Mouse (Mus musculus) midbrain, embryonic 10.5 days (tissue): ENCODE measurements around the gene Ppp1r9a. TPM values are rescaled to one million over a fixed set of nuclear protein-coding genes. Genes with fewer than 3 reads are reported as not detected.
A peak's percentile ranks its signal among the peaks of the same experiment; 100 is the strongest.

Experiments
- DNase-seq: peaks from one replicate; pipeline ENCODE4 v3.0.0-alpha.2; 2017; ENCODE audit warnings: low spot score
- H3K27ac ChIP-seq: fragments of 300-500 bp; sonication (generic); replicated peaks from 2 replicates; pipeline ENCODE4 v1.5.1; 2016; ENCODE audit warnings: mild to moderate bottlenecking
- H3K27me3 ChIP-seq: fragments of 300-500 bp; sonication (generic); 2 replicates; pipeline ENCODE4 v1.6.1; 2016; ENCODE audit warnings: low read depth, mild to moderate bottlenecking; ENCODE audit not compliant: poor library complexity, severe bottlenecking
- H3K36me3 ChIP-seq: fragments of 300-500 bp; sonication (generic); 2 replicates; pipeline ENCODE4 v1.6.1; 2016; ENCODE audit warnings: mild to moderate bottlenecking, moderate library complexity
- H3K4me1 ChIP-seq: fragments of 300-500 bp; sonication (generic); 2 replicates; pipeline ENCODE4 v1.6.1; 2016
- H3K4me3 ChIP-seq: fragments of 300-500 bp; sonication (generic); 2 replicates; pipeline ENCODE4 v1.5.1; 2016; ENCODE audit warnings: mild to moderate bottlenecking, moderate library complexity
- H3K9me3 ChIP-seq: fragments of 300-500 bp; sonication (generic); replicated peaks from 2 replicates; pipeline ENCODE4 v1.6.1; 2016; ENCODE audit warnings: mild to moderate bottlenecking
- WGBS: fragments of 180-500 bp; shearing (Covaris S2); methylation state at CpG from one replicate; pipeline ENCODE4 v1.1.7; 2016; 5-methylcytosine and 5-hydroxymethylcytosine counted together
- polyA plus RNA-seq: library from polyadenylated mRNA; unstranded; fragments of >200 nt; fragmentation: Nextera tagmentation; extraction: Ambion mirVana; gene quantifications from 2 replicates; pipeline ENCODE4 v1.2.1, GENCODE M21; 2016

Ppp1r9a gene
- polyA plus RNA-seq, 1 experiment from 2014 or later: 17.6 TPM

DNA sequence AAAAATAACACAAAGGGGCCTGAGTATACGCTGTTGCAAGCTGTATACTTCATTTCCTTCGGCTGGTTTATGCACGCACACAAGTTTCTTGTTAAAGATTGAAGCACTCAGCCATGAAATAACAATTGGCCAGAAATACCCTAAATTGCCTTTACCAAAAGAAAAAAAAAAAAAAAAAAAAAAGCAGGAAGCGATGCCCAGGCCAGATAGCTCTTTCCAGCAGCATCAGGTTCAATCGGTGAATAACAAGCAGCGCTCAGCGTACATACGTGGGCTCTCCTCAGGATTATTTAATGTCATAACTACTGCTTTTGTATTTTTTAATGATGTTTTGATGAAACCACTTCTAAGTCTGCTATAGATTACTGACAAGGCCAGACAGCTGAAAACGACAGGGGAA, 262.1 kb downstream of the Ppp1r9a start:
- no peak for DNase-seq
- peaks cover 19% of the 10 kb centered on the region for H3K4me1 ChIP-seq
- peaks cover 6% of the 10 kb centered on the region for H3K36me3 ChIP-seq
- H3K4me3 ChIP-seq: no peak overlapping the region
- no peak overlapping the region for H3K27ac ChIP-seq
- no peaks in the 10 kb centered on the region for H3K27me3 ChIP-seq
- no peaks in the 10 kb centered on the region for H3K9me3 ChIP-seq
- WGBS: 86% methylated on average over 9 of the region's 9 CpGs

DNA sequence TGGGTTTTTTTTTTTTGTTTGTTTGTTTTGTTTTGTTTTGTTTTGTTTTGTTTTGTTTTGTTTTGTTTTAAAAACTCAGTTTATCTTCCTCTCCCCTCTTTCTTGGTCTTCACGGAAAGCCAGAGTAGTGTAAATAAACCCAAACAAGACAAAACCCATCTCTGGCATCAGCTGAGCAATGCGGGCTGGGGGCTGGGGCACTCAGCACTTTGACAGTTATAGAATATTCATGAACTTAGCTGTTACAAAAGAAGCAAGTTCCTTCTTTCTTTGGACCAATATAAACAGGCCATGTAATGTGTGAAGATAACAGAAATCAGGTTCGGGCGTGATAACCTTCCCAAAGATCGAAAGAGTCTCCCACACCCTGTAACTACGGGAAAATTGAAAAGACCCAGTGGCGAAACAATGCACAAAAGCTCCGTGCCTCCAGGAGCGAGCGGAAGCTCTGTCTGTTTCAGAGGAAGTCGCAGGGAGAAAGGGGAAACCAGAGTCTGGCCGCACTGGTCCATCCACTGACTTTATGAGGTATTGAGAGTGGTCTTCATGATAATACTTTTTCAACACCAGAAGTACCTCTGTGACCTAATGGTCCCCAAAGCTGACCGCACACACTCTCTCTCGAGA, 264.4 kb downstream of the Ppp1r9a start:
- WGBS: 50% methylated on average over 14 of the region's 14 CpGs
- DNase-seq: peak; percentile 20
- Histone ChIP-seq H3K27me3 (no peaks in the 10 kb centered on the region), H3K4me3 (peak overlapping the region; percentile 38), H3K27ac (peak overlapping the region; percentile 79), H3K4me1 (peaks cover 19% of the 10 kb centered on the region), H3K36me3 (no peaks in the 10 kb centered on the region), H3K9me3 (no peaks in the 10 kb centered on the region)

DNA sequence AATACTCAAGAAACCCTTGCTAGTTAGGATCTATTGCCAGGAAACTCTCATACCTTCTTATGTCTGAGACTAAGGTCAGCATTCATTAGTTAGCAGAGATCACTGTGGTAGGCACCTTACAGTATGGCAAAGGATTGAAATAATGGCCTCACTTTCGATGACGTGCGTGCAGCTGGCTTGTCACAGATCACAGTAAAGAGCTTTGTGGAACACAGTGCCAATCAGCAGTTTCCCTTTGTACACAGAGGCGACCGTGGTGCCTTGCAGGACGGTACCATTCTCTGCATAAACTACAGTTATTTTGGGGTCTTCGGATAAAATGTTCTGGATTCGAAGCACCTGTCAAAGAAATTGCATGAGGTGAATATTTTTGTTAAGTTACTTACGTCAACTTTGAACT, 265.4 kb downstream of the Ppp1r9a start:
- H3K27me3 ChIP-seq: no peaks in the 10 kb centered on the region
- no peak overlapping the region for H3K27ac ChIP-seq
- 91% methylated on average over 9 of the region's 9 CpGs for WGBS
- no peaks in the 10 kb centered on the region for H3K9me3 ChIP-seq
- DNase-seq: no peak
- peaks cover 23% of the 10 kb centered on the region for H3K4me1 ChIP-seq
- no peaks in the 10 kb centered on the region for H3K36me3 ChIP-seq
- H3K4me3 ChIP-seq: no peak overlapping the region

DNA sequence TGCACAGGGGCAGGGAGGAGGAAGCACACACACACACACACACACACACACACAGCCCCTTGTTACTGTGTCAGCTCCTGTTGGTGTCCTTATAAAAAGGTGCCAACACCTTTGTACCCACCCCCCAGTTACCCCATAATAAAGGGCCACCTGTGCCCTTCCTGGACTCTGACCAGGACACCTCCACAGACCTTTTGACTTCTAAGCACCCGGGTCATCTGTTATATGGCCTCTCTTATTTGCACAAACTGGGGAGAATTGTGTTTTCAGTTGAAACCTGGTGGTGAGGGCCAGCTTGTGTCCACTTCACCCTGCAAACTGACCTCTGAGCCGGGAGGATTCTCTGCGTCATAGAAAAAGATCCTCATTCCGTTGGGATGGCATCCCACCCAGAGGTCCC, 268.7 kb downstream of the Ppp1r9a start:
- 86% methylated on average over 4 of the region's 4 CpGs for WGBS
- Histone ChIP-seq H3K27me3 (no peaks in the 10 kb centered on the region), H3K9me3 (no peaks in the 10 kb centered on the region), H3K36me3 (no peaks in the 10 kb centered on the region), H3K4me1 (peaks cover 20% of the 10 kb centered on the region), H3K27ac (no peak overlapping the region), H3K4me3 (no peak overlapping the region)
- no peak for DNase-seq

DNA sequence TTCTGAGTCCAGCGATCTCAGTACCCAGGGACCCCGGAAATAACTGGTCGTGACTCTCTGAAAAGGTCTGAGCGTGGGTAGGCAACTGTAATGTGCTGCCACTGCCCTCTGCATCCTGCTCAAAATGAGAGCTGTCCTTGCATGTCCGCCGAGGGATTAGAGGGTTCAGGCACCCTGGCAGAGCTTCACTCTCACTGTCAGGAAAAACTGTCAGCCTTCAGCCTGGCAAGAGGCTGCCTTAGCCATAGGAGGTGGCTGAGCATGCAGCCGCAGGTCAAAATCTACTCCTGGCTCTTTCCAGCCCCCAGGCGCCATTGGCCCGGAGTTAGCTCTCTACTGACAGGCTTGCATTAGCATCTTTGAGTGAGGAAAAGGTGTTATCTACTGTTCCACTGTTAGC, 269.9 kb downstream of the Ppp1r9a start:
- Histone ChIP-seq H3K27ac (no peak overlapping the region), H3K4me1 (peaks cover 9% of the 10 kb centered on the region), H3K36me3 (no peaks in the 10 kb centered on the region), H3K9me3 (no peaks in the 10 kb centered on the region), H3K4me3 (no peak overlapping the region), H3K27me3 (no peaks in the 10 kb centered on the region)
- WGBS: 78% methylated on average over 9 of the region's 9 CpGs
- no peak for DNase-seq

DNA sequence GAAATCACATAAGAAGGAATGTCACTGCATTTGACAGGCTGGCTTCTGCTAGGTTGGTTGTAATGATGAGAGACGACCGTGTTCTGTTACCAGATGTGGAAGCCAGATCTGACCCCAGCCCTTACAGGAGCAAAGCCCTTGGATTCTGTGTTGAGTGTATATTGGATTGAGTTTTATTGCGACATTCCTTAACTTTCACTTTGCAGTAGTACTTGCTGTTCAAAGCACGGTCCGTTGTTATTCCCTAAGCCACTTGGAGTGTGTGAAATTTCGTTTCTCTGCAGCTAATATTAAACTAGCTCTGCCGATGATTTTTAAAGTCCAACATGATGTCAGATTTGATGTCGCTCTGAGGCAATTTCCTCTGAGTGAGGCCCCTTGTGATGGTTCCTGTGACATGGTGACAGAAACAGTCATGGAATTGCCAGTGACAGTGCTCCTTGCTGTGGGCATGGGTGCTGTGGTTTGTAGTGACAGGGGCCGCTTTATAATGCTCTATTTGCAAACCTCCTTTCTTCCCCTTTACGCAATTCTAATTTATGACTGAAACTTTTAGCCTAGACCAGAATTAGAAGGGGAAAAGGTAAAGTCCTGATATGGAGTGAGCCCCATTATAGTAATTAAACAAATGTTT, 271.6 kb downstream of the Ppp1r9a start:
- Histone ChIP-seq H3K4me1 (peaks cover 12% of the 10 kb centered on the region), H3K4me3 (no peak overlapping the region), H3K36me3 (no peaks in the 10 kb centered on the region), H3K9me3 (no peaks in the 10 kb centered on the region), H3K27ac (no peak overlapping the region), H3K27me3 (no peaks in the 10 kb centered on the region)
- no peak for DNase-seq
- 92% methylated on average over 10 of the region's 10 CpGs for WGBS

DNA sequence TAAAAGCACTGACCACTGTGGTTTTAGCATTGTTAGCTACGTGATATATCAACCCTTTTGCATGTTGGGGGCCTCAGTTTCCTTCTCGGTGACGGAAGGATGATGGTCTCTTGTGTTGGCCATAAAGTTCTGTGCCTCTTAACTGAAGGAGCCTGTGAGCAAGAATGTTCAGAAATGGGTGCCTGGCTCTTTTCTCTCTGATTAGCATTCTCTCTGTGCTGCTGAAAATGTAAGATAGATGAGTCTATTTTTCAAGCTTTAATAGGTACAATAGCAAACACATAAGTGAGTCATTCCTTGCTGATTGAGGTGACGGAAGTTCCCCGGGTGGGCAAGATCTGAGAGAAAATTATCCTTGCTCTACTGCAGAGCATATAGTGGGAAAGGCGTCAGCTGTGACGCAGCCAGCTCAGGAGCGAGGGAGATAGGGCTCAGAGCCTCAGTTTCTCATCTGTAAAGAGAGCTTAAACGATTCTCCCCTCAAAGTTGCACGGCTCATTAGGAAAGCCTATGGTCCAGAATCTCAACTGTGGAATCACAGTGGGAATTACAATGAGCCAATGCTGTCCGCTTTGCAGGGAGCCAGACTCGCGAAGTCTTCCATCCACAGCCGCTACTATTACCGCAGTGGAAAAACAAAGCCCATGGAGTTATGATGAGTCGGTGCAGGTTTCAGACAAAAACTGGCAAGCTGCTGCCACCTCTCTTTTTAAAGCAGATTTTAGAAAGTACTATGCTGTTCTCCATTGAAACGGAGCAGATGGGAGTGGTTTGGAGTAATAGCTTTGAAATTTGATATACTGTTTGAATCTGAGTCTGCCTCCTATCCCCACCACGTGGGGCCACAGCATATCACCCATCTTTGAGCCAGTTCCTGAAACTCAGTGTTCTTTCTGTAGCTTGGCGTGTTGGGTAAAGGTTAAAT, 275.5 kb downstream of the Ppp1r9a start:
- H3K36me3 ChIP-seq: no peaks in the 10 kb centered on the region
- H3K4me1 ChIP-seq: peaks cover 9% of the 10 kb centered on the region
- WGBS: 59% methylated on average over 19 of the region's 19 CpGs
- no peaks in the 10 kb centered on the region for H3K9me3 ChIP-seq
- DNase-seq: peak; percentile 18
- no peaks in the 10 kb centered on the region for H3K27me3 ChIP-seq
- 0 out of 2 replicates have a peak overlapping the region, but pooled peaks have one; percentile 9 for H3K27ac ChIP-seq
- peak overlapping the region; percentile 32 for H3K4me3 ChIP-seq

DNA sequence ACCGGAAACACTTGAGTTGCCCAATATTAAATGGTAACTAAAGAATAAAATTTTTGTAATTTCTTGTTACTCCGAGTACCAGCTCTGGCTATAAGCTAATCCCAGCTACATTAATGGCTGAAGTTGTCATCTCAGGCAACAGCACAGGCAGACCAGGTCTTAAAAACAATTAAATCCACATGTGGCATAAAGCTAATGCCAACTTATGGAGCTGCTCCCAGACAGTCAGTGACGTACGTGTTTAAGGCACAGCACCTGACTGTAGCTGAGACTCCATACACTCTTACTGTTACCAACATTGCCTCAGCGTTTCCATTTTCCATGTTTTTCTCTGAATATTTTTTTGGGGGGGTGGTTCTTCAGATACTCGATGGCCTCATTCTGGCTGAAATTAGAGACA, 276.5 kb downstream of the Ppp1r9a start:
- DNase-seq: no peak
- no peaks in the 10 kb centered on the region for H3K36me3 ChIP-seq
- H3K9me3 ChIP-seq: no peaks in the 10 kb centered on the region
- H3K27me3 ChIP-seq: no peaks in the 10 kb centered on the region
- H3K27ac ChIP-seq: no peak overlapping the region
- H3K4me1 ChIP-seq: peaks cover 9% of the 10 kb centered on the region
- WGBS: 92% methylated on average over 6 of the region's 6 CpGs
- no peak overlapping the region for H3K4me3 ChIP-seq

DNA sequence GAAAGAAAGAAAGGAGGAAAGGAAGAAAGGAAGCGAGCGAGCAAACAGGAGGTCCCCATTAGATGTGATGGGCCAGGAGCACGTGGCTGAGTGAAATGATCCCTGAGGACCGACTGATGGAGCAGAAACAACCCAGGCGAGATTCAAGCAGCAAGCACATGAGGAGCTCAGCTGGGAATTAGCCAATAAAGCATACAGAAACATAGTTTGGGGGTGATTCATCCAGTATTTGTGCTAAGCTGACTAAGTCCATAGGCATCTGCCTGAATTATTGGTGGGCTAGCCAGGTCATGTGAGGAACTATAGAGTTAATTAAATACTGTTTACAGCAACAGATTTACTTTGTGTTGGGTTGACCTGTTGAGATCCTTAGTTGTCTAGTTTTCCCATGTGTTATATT, 277.9 kb downstream of the Ppp1r9a start:
- 85% methylated on average over 5 of the region's 5 CpGs for WGBS
- peaks cover 9% of the 10 kb centered on the region for H3K4me1 ChIP-seq
- H3K27ac ChIP-seq: no peak overlapping the region
- H3K27me3 ChIP-seq: no peaks in the 10 kb centered on the region
- no peak for DNase-seq
- H3K36me3 ChIP-seq: no peaks in the 10 kb centered on the region
- H3K4me3 ChIP-seq: no peak overlapping the region
- no peaks in the 10 kb centered on the region for H3K9me3 ChIP-seq

DNA sequence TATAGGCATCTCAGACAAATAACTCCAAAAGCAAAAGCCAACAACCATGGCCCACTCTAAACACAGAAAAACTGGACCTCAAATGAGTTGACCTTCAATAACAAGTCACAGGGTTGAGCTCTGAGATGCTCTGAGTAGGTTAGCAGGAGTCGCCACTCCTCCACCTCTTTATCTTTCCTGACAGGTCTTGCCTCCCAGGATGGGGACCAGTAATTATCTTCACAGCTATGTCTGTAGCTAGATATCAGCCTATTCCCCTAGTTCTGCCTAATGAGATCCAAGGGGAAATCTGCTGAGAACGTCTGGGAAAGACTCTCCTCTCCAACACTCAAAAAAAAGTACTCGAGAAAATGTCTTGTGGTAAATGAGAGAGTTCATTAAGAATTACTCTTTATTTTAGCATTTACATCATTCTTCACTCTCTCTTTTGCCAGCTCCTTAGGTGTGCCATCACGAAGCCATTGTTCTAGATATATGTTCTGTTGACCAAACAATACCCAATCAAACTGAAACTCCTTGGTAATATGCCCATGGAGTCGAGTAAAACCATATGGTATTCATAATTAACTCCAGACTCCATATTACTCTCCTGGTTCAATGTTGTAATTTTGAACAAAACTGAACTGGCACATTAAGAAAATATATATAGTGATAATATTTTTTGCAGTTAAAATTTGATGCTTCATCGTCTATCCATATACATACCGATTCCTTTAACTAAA, 283.7 kb downstream of the Ppp1r9a start:
- no peak for DNase-seq
- H3K27ac ChIP-seq: no peak overlapping the region
- no peak overlapping the region for H3K4me3 ChIP-seq
- WGBS: 85% methylated on average over 7 of the region's 7 CpGs
- H3K4me1 ChIP-seq: no peaks in the 10 kb centered on the region
- no peaks in the 10 kb centered on the region for H3K36me3 ChIP-seq
- no peaks in the 10 kb centered on the region for H3K9me3 ChIP-seq
- H3K27me3 ChIP-seq: no peaks in the 10 kb centered on the region

DNA sequence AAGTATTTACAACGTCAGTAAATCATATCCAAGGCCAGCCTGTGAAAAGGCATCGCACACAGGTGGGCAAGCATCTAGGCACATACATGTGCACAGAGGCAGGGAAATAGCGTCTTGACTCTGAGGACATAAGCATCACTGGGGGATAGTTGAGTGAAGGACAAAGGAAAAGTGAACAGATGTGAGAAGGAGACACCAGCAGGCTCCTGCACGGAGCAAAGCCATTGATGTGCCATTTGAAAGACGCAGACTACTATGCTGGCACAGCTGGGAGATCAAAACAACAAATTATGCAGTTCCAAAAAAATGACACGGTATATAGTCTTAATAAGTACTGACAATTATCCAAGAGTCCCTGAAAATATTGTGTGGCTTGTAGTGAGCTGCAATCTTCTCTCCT, 284.9 kb downstream of the Ppp1r9a start:
- 87% methylated on average over 6 of the region's 6 CpGs for WGBS
- no peak for DNase-seq
- Histone ChIP-seq H3K4me3 (no peak overlapping the region), H3K27me3 (no peaks in the 10 kb centered on the region), H3K9me3 (no peaks in the 10 kb centered on the region), H3K4me1 (no peaks in the 10 kb centered on the region), H3K36me3 (no peaks in the 10 kb centered on the region), H3K27ac (no peak overlapping the region)

DNA sequence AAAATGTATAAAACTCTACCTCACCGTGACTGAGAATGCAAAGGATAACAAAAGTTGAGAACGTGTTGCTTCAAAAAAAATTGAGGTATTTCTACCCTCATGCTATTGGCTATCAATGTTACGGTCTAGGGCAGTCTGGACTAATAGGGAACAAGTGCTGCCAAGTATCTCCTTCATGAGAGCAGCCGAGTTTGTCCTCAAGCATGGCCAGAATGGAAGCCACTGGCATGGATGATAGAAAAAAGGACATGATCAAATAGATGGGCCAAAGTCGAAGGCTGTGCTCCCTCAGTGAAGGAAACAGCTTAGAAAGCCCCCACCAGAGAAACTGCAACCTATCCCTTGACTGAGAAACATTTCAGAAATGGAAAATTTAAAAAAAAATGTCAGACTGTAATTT, 285.3 kb downstream of the Ppp1r9a start:
- Histone ChIP-seq H3K9me3 (no peaks in the 10 kb centered on the region), H3K4me3 (no peak overlapping the region), H3K27me3 (no peaks in the 10 kb centered on the region), H3K36me3 (no peaks in the 10 kb centered on the region), H3K27ac (no peak overlapping the region), H3K4me1 (no peaks in the 10 kb centered on the region)
- DNase-seq: no peak
- WGBS: 90% methylated on average over 5 of the region's 5 CpGs
